Mouse (Mus musculus): ENCODE results near the gene Zfp367. TPM values are rescaled to one million over a fixed set of nuclear protein-coding genes. Genes with fewer than 3 reads are reported as not detected.
A peak's percentile ranks its signal among the peaks of the same experiment; 100 is the strongest.

Zfp367 gene
- polyA plus RNA-seq, 1 experiment from 2014 or later: 23.3 TPM

DNA sequence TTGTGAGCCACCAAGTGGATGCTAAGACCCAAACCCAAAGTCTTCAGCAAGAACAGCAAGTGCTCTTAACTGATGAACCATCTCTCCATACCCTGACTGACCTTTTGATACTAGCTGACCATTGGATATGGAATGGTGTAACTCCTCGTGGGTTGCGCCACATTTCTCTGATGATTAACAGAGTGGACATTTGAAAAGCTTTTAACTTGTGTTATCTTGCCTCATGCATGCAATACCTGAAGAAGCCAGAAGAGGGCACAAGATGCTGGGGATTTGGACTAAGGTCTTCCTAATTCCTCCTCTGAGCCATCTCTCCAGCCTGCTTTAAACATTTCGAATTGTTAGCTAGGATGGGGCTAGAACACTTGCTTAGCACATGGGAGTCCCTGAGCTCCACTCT lies 27.9 kb upstream of the Zfp367 start:
- ATAC-seq (peak; percentile 69), DNase-seq (ENCODE audit: low read depth, low spot score) (no peak)
- TF ChIP-seq CTCF (IDR thresholded peaks at IDR 0.05): peak; percentile 78
- in situ Hi-C loops (cut with MboI; ENCODE audit: low pct_unique_long_range_greater_than_20kb): loop anchor here (5.0 kb wide), 1 partner anchor 126 kb away; no protein-coding TSS in a partner anchor
- ChIA-PET POLR2A (no interaction called here), CTCF (interaction anchor here (0.9 to 2.9 kb wide), 18 partner anchors 14 to 132 kb away, joined by 3 to 23 read pairs (median 4); partner anchors contain the start of genes Aaed1 and Habp4)
- H3K27me3 ChIP-seq: no peaks in the 10 kb centered on the region

- DNase-seq (ENCODE audit: low read depth, low spot score): no peak
- in situ Hi-C loops (cut with MboI; ENCODE audit: low pct_unique_long_range_greater_than_20kb): loop anchor here (5.0 kb wide), 1 partner anchor 127 kb away; no protein-coding TSS in a partner anchor
Observed at GRCm38 (mm10) chr13:64180300-64180699, 27.3 kb upstream of the Zfp367 start.

GRCm38 (mm10) chr13:64178746-64179652 lies 26.0 kb upstream of the Zfp367 start:
- CTCF ChIA-PET: interaction anchor here (0.6 to 2.9 kb wide), 12 partner anchors 11 to 127 kb away, joined by 3 to 19 read pairs (median 4); partner anchors contain the start of gene Habp4

More at GRCm38 (mm10) chr13:64180300-64180699, 27.3 kb upstream of the Zfp367 start:
- H3K27me3 ChIP-seq: no peaks in the 10 kb centered on the region
- ChIA-PET POLR2A (no interaction called here), CTCF (interaction anchor here (0.9 to 2.9 kb wide), 18 partner anchors 14 to 132 kb away, joined by 3 to 23 read pairs (median 4); partner anchors contain the start of genes Aaed1 and Habp4)
- no peak for ATAC-seq
- no peak for TF ChIP-seq CTCF (IDR thresholded peaks at IDR 0.05)

DNA sequence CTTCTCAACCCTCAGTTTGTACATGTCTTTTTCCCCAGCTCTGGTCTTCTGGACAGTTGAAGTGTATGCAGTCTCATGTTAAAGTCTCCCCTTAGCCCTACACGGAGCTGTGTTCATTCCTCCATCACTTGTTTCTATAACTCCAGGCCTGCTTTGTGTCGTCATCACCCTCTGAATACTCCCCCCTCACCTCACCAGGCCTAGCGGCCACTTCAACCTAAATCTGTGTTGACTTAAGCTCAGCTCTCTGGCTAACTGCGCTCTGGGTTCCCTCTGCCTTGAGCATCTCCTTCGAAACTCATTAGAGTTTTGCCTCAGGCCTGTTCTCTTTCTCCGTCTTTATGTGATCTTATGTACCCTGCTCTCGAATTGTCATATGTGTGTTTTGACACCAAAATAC lies 25.0 kb upstream of the Zfp367 start:
- no peak for DNase-seq (ENCODE audit: low read depth, low spot score)
- ATAC-seq: no peak
- no peak for TF ChIP-seq CTCF (IDR thresholded peaks at IDR 0.05)
- no peaks in the 10 kb centered on the region for H3K27me3 ChIP-seq
- in situ Hi-C loops (cut with MboI; ENCODE audit: low pct_unique_long_range_greater_than_20kb): no loop called here
- ChIA-PET POLR2A (interaction anchor here (1.0 kb wide), 1 partner anchor 16 kb away, joined by 3 read pairs; no protein-coding TSS in a partner anchor), CTCF (interaction anchor here (1.1 to 1.4 kb wide), 3 partner anchors 12 to 113 kb away, joined by 3 to 4 read pairs (median 4); no protein-coding TSS in a partner anchor)

More at GRCm38 (mm10) chr13:64178746-64179652, 26.0 kb upstream of the Zfp367 start:
- no peak for DNase-seq (ENCODE audit: low read depth, low spot score)
- no peaks in the 10 kb centered on the region for H3K27me3 ChIP-seq
- in situ Hi-C loops (cut with MboI; ENCODE audit: low pct_unique_long_range_greater_than_20kb): no loop called here
- TF ChIP-seq CTCF (IDR thresholded peaks at IDR 0.05): no peak
- POLR2A ChIA-PET: interaction anchor here (0.5 to 1.0 kb wide), 2 partner anchors 17 to 237 kb away, joined by 3 read pairs; no protein-coding TSS in a partner anchor
- ATAC-seq: no peak

DNA sequence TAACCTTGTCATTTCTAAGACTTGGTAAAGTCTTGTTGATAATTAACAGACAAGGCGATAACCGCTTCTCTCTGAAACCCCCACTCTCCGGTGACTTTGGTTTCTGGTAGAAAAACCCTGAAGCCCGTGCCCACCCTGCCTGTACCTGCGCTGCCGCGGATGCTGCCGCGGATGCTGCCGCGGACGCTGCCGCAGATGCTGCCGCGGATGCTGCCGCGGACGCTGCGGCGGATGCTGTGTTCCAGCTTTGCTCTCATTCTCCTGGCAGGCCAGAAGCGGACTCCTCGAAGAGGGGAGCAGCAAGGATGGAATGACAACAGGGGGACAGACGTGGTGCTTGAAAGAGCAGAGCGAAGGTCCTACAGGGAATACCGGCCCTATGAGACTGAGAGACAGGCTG lies 16.7 kb upstream of the Zfp367 start:
- no peak for TF ChIP-seq CTCF (IDR thresholded peaks at IDR 0.05)
- in situ Hi-C loops (cut with MboI; ENCODE audit: low pct_unique_long_range_greater_than_20kb): no loop called here
- ChIA-PET POLR2A (no interaction called here), CTCF (no interaction called here)
- H3K27me3 ChIP-seq: no peaks in the 10 kb centered on the region
- no peak for ATAC-seq
- no peak for DNase-seq (ENCODE audit: low read depth, low spot score)

DNA sequence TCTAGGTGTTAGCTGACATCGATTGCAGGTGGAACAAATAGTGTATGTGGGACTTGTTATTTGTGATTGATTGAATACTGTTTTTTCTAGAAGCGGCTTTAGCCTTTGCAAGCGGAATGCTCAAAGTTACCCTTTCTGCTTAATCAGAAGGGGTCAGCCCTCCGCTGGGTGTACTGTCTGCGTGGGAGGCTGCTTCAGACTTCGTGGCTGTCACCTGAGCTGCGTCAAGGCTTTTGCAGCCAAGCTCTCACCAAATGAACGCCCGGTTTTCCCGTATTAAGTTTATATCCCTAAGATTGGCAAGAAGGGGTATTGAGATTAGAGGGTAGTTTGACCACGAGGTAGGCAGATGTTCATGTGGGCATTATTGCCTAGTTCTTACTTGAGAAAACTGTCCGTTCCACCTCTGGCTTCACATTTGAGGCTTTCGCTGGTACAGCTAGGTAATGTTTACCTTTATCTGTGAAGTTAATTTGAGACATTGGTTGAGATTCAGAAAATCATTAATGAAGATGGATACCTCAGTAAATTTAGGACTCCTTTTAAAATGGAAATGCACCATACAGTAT lies 10.2 kb upstream of the Zfp367 start:
- POLR2A ChIA-PET: interaction anchor here (0.5 kb wide), 1 partner anchor 48 kb away, joined by 6 read pairs; no protein-coding TSS in a partner anchor
- DNase-seq (ENCODE audit: low read depth, low spot score) (no peak), ATAC-seq (no peak)
- no peaks in the 10 kb centered on the region for H3K27me3 ChIP-seq
- CTCF ChIA-PET: interaction anchor here (0.8 to 2.9 kb wide), 2 partner anchors 12 to 17 kb away, joined by 3 to 11 read pairs; no protein-coding TSS in a partner anchor
- in situ Hi-C loops (cut with MboI; ENCODE audit: low pct_unique_long_range_greater_than_20kb): no loop called here
- no peak for TF ChIP-seq CTCF (IDR thresholded peaks at IDR 0.05)

GRCm38 (mm10) chr13:64162626-64163025 lies 9.6 kb upstream of the Zfp367 start:
- ChIA-PET CTCF (interaction anchor here (0.8 to 2.9 kb wide), 2 partner anchors 11 to 18 kb away, joined by 3 to 11 read pairs; no protein-coding TSS in a partner anchor), POLR2A (interaction anchor here (0.5 to 1.0 kb wide), 2 partner anchors 16 to 49 kb away, joined by 3 to 6 read pairs; no protein-coding TSS in a partner anchor)
- ATAC-seq (no peak), DNase-seq (ENCODE audit: low read depth, low spot score) (no peak)
- in situ Hi-C loops (cut with MboI; ENCODE audit: low pct_unique_long_range_greater_than_20kb): no loop called here
- H3K27me3 ChIP-seq: no peaks in the 10 kb centered on the region
- TF ChIP-seq CTCF (IDR thresholded peaks at IDR 0.05): no peak

DNA sequence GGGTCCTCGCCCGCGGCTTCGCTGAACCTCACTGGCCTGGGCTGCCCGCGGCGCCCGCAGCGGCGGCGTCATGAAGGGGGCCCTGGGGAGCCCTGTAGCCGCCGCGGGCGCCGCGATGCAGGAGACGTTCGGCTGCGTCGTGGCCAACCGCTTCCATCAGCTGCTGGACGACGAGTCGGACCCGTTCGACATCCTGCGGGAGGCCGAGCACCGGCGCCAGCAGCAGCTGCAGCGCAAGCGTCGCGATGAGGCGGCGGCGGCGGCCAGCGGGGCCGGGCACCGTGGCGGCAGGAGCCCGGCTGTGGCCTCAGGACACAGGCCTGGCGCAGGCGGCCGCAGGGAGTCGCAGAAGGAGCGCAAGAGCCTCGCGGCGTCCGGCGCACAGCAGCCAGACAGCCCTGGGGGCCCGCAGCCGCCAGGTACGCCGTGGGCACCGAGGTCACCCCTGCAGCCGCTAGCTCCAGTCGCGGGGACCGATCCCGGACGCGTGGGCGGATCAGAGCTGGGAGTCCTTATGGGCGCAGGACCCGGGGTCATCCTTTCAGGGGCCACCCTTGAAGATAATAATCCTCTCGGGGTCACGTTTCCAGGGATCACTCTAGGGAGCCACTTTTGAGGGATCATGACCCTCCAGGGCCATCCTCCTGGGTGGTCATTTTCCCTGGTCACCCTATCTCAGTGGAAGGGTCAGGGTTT lies 9.1 kb upstream of the Zfp367 start:
- ChIA-PET POLR2A (interaction anchor here (1.0 kb wide), 1 partner anchor 16 kb away, joined by 3 read pairs; no protein-coding TSS in a partner anchor), CTCF (interaction anchor here (2.9 kb wide), 1 partner anchor 18 kb away, joined by 11 read pairs; no protein-coding TSS in a partner anchor)
- ATAC-seq (peak; percentile 48), DNase-seq (ENCODE audit: low read depth, low spot score) (no peak)
- in situ Hi-C loops (cut with MboI; ENCODE audit: low pct_unique_long_range_greater_than_20kb): no loop called here
- TF ChIP-seq CTCF (IDR thresholded peaks at IDR 0.05): no peak
- H3K27me3 ChIP-seq: no peaks in the 10 kb centered on the region

GRCm38 (mm10) chr13:64161548-64161915 lies 8.5 kb upstream of the Zfp367 start, which contains the start of gene Habp4:
Gene Habp4 (plus strand): TSS chr13:64161824.
- H3K27me3 ChIP-seq: no peaks in the 10 kb centered on the region
- CTCF ChIA-PET: interaction anchor here (2.9 kb wide), 1 partner anchor 19 kb away, joined by 11 read pairs; no protein-coding TSS in a partner anchor
- DNase-seq (ENCODE audit: low read depth, low spot score) (peak; percentile 79), ATAC-seq (peak; percentile 99)
- in situ Hi-C loops (cut with MboI; ENCODE audit: low pct_unique_long_range_greater_than_20kb): no loop called here
- no peak for TF ChIP-seq CTCF (IDR thresholded peaks at IDR 0.05)
- POLR2A ChIA-PET: no interaction called here

All from Patski (cell line).